Mouse (Mus musculus): ENCODE results near the gene Tmppe. TPM values are rescaled to one million over a fixed set of nuclear protein-coding genes. Genes with fewer than 3 reads are reported as not detected.
A peak's percentile ranks its signal among the peaks of the same experiment; 100 is the strongest.

Tmppe gene
- polyA plus RNA-seq, 1 experiment from 2014 or later: 2.3 TPM

- whole genome bisulfite sequencing (ENCODE audit: insufficient replicate concordance): 32% methylated on average over 8 of the region's 8 CpGs
Observed at GRCm38 (mm10) chr9:114394677-114395076, 6.2 kb upstream of the Tmppe start.

GRCm38 (mm10) chr9:114395258-114395657 lies 5.6 kb upstream of the Tmppe start:
- no peak for ATAC-seq (ENCODE audit: insufficient read depth)
- H3K27ac ChIP-seq (replicated peaks): no peak overlapping the region; the same call in 1 of the 2 replicates

More at GRCm38 (mm10) chr9:114394677-114395076, 6.2 kb upstream of the Tmppe start:
- H3K4me2 ChIP-seq: no peak overlapping the region
- no peaks in the 10 kb centered on the region for H3K9me3 ChIP-seq (replicated peaks)
- H3K27me3 ChIP-seq: no peaks in the 10 kb centered on the region
- ATAC-seq (ENCODE audit: insufficient read depth): no peak
- H3K4me3 ChIP-seq (replicated peaks): no peak overlapping the region
- no peak overlapping the region; the same call in 1 of the 2 replicates for H3K27ac ChIP-seq (replicated peaks)
- no peaks in the 10 kb centered on the region for H3K36me3 ChIP-seq (replicated peaks)
- no peak overlapping the region for H3K9ac ChIP-seq
- peaks cover 27% of the 10 kb centered on the region for H3K4me1 ChIP-seq (replicated peaks)

GRCm38 (mm10) chr9:114399680-114400079 lies 1.2 kb upstream of the Tmppe start:
- Histone ChIP-seq H3K4me1 (replicated peaks) (peaks cover 37% of the 10 kb centered on the region), H3K27me3 (no peaks in the 10 kb centered on the region), H3K4me2 (no peak overlapping the region), H3K4me3 (replicated peaks) (no peak overlapping the region), H3K27ac (replicated peaks) (no peak overlapping the region), H3K9me3 (replicated peaks) (no peaks in the 10 kb centered on the region), H3K9ac (no peak overlapping the region), H3K36me3 (replicated peaks) (peaks cover 11% of the 10 kb centered on the region)
- 48% methylated on average over 12 of the region's 12 CpGs for WGBS (ENCODE audit: insufficient replicate concordance)
- ATAC-seq (ENCODE audit: insufficient read depth): peak; percentile 59

More at GRCm38 (mm10) chr9:114395258-114395657, 5.6 kb upstream of the Tmppe start:
- 59% methylated on average over 4 of the region's 4 CpGs for WGBS (ENCODE audit: insufficient replicate concordance)
- peaks cover 23% of the 10 kb centered on the region for H3K4me1 ChIP-seq (replicated peaks)
- no peaks in the 10 kb centered on the region for H3K36me3 ChIP-seq (replicated peaks)
- H3K4me2 ChIP-seq: no peak overlapping the region
- H3K9me3 ChIP-seq (replicated peaks): no peaks in the 10 kb centered on the region
- H3K27me3 ChIP-seq: no peaks in the 10 kb centered on the region
- no peak overlapping the region for H3K9ac ChIP-seq
- H3K4me3 ChIP-seq (replicated peaks): no peak overlapping the region

- H3K36me3 ChIP-seq (replicated peaks): peaks cover 20% of the 10 kb centered on the region
- H3K9ac ChIP-seq: peak overlapping the region; percentile 68; the same call in 1 of the 2 replicates
- H3K4me3 ChIP-seq (replicated peaks): peak overlapping the region; percentile 76
- peak overlapping the region; percentile 74 for H3K27ac ChIP-seq (replicated peaks)
- no peaks in the 10 kb centered on the region for H3K27me3 ChIP-seq
- H3K4me2 ChIP-seq: peak overlapping the region; percentile 88
- H3K9me3 ChIP-seq (replicated peaks): no peaks in the 10 kb centered on the region
- WGBS (ENCODE audit: insufficient replicate concordance): 12% methylated on average over 5 of the region's 5 CpGs
- ATAC-seq (ENCODE audit: insufficient read depth): no peak; the same call in 1 of the 2 replicates
- peaks cover 30% of the 10 kb centered on the region for H3K4me1 ChIP-seq (replicated peaks)
Observed at GRCm38 (mm10) chr9:114400588-114400948, 337 bp upstream of the Tmppe start.

- peak overlapping the region; percentile 68 for H3K9ac ChIP-seq
- peaks cover 30% of the 10 kb centered on the region for H3K4me1 ChIP-seq (replicated peaks)
- H3K4me2 ChIP-seq: peak overlapping the region; percentile 88
- H3K4me3 ChIP-seq (replicated peaks): peak overlapping the region; percentile 76
- peak overlapping the region; percentile 74 for H3K27ac ChIP-seq (replicated peaks)
- no peaks in the 10 kb centered on the region for H3K9me3 ChIP-seq (replicated peaks)
- no peak for ATAC-seq (ENCODE audit: insufficient read depth)
- peaks cover 27% of the 10 kb centered on the region for H3K36me3 ChIP-seq (replicated peaks)
- H3K27me3 ChIP-seq: no peaks in the 10 kb centered on the region
- 1% methylated on average over 16 of the region's 16 CpGs for WGBS (ENCODE audit: insufficient replicate concordance)
Observed at GRCm38 (mm10) chr9:114401685-114402080, 778 bp downstream of the Tmppe start.

GRCm38 (mm10) chr9:114407676-114408075 lies 6.8 kb downstream of the Tmppe start:
- no peak overlapping the region for H3K9ac ChIP-seq
- H3K4me3 ChIP-seq (replicated peaks): no peak overlapping the region
- H3K9me3 ChIP-seq (replicated peaks): no peaks in the 10 kb centered on the region
- peaks cover 66% of the 10 kb centered on the region for H3K36me3 ChIP-seq (replicated peaks)
- no peaks in the 10 kb centered on the region for H3K27me3 ChIP-seq
- H3K27ac ChIP-seq (replicated peaks): no peak overlapping the region
- no peak for ATAC-seq (ENCODE audit: insufficient read depth)
- WGBS (ENCODE audit: insufficient replicate concordance): 61% methylated on average over 2 of the region's 2 CpGs
- 0 out of 2 replicates have a peak, but pooled peaks cover 3% of the 10 kb centered on the region for H3K4me1 ChIP-seq (replicated peaks)
- no peak overlapping the region for H3K4me2 ChIP-seq

- Histone ChIP-seq H3K9me3 (replicated peaks) (no peaks in the 10 kb centered on the region), H3K4me1 (replicated peaks) (no peaks in the 10 kb centered on the region), H3K4me3 (replicated peaks) (no peak overlapping the region), H3K36me3 (replicated peaks) (peaks cover 48% of the 10 kb centered on the region), H3K4me2 (no peak overlapping the region), H3K27me3 (no peaks in the 10 kb centered on the region), H3K27ac (replicated peaks) (no peak overlapping the region), H3K9ac (no peak overlapping the region)
- 80% methylated on average over 11 of the region's 11 CpGs for WGBS (ENCODE audit: insufficient replicate concordance)
- ATAC-seq (ENCODE audit: insufficient read depth): no peak
Observed at GRCm38 (mm10) chr9:114410313-114410862, 9.5 kb downstream of the Tmppe start.

- Histone ChIP-seq H3K36me3 (replicated peaks) (peaks cover 39% of the 10 kb centered on the region), H3K27ac (replicated peaks) (no peak overlapping the region)
- ATAC-seq (ENCODE audit: insufficient read depth): no peak
Observed at GRCm38 (mm10) chr9:114411295-114411694, 10.4 kb downstream of the Tmppe start.

GRCm38 (mm10) chr9:114412406-114412805 lies 11.5 kb downstream of the Tmppe start:
- Histone ChIP-seq H3K36me3 (replicated peaks) (peaks cover 39% of the 10 kb centered on the region), H3K9me3 (replicated peaks) (no peaks in the 10 kb centered on the region), H3K4me3 (replicated peaks) (no peak overlapping the region), H3K27me3 (no peaks in the 10 kb centered on the region), H3K27ac (replicated peaks) (no peak overlapping the region), H3K4me1 (replicated peaks) (0 out of 2 replicates have a peak, but pooled peaks cover 4% of the 10 kb centered on the region), H3K9ac (no peak overlapping the region), H3K4me2 (no peak overlapping the region)
- 75% methylated on average over 9 of the region's 9 CpGs for WGBS (ENCODE audit: insufficient replicate concordance)
- ATAC-seq (ENCODE audit: insufficient read depth): no peak

More at GRCm38 (mm10) chr9:114411295-114411694, 10.4 kb downstream of the Tmppe start:
- no peak overlapping the region for H3K4me2 ChIP-seq
- 85% methylated on average over 5 of the region's 5 CpGs for WGBS (ENCODE audit: insufficient replicate concordance)
- no peak overlapping the region for H3K9ac ChIP-seq
- no peaks in the 10 kb centered on the region for H3K9me3 ChIP-seq (replicated peaks)
- H3K27me3 ChIP-seq: no peaks in the 10 kb centered on the region
- H3K4me1 ChIP-seq (replicated peaks): no peaks in the 10 kb centered on the region
- H3K4me3 ChIP-seq (replicated peaks): no peak overlapping the region

- H3K4me2 ChIP-seq: no peak overlapping the region
- no peak for ATAC-seq (ENCODE audit: insufficient read depth)
- 0 out of 2 replicates have a peak, but pooled peaks cover 7% of the 10 kb centered on the region for H3K4me1 ChIP-seq (replicated peaks)
- H3K4me3 ChIP-seq (replicated peaks): no peak overlapping the region
- H3K36me3 ChIP-seq (replicated peaks): peaks cover 30% of the 10 kb centered on the region
- no peak overlapping the region for H3K9ac ChIP-seq
- H3K9me3 ChIP-seq (replicated peaks): no peaks in the 10 kb centered on the region
- 73% methylated on average over 12 of the region's 12 CpGs for WGBS (ENCODE audit: insufficient replicate concordance)
- no peak overlapping the region for H3K27ac ChIP-seq (replicated peaks)
- H3K27me3 ChIP-seq: no peaks in the 10 kb centered on the region
Observed at GRCm38 (mm10) chr9:114413866-114414265, 13.0 kb downstream of the Tmppe start.

GRCm38 (mm10) chr9:114415701-114416100 lies 14.8 kb downstream of the Tmppe start:
- no peak for ATAC-seq (ENCODE audit: insufficient read depth)
- Histone ChIP-seq H3K9me3 (replicated peaks) (no peaks in the 10 kb centered on the region), H3K4me2 (no peak overlapping the region), H3K4me3 (replicated peaks) (no peak overlapping the region), H3K4me1 (replicated peaks) (0 out of 2 replicates have a peak, but pooled peaks cover 7% of the 10 kb centered on the region), H3K27me3 (no peaks in the 10 kb centered on the region), H3K27ac (replicated peaks) (no peak overlapping the region), H3K9ac (no peak overlapping the region), H3K36me3 (replicated peaks) (peaks cover 15% of the 10 kb centered on the region)
- 30% methylated on average over 11 of the region's 11 CpGs for WGBS (ENCODE audit: insufficient replicate concordance)

All from liver, embryonic 15.5 days (tissue).